Mouse (Mus musculus): ENCODE data around the gene Nt5m. TPM values are rescaled to one million over a fixed set of nuclear protein-coding genes. Genes with fewer than 3 reads are reported as not detected.

Nt5m gene
- total RNA-seq (2014; rRNA removed) (85.4 and 101 TPM in 2 replicates), polyA plus RNA-seq (2015; fragmentation: Nextera tagmentation; extraction: Ambion mirVana) (88.4 and 89.1 TPM in 2 replicates)

DNA sequence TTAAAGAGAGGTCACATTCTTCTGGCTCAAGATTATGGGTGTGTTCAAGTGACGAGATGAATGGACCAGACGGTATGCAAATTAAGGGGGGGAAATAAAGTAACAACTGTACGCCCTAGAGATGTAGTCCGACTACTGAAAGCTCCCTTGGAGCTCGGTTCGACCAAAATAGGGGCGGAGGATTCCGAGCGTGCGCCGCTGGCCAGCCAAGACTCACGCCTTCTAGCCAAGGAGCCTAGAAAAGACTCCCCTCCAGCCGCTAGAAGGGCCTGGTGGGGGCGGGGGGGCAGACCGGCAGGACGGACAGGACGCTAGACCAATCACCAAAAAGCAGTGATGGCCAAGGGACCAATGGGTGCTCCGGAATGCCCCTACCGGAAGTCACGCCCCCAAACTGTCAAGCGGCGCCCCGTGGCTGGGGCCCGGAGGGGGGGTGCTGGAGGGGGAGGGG, at the start of gene Nt5m:
Gene Nt5m (plus strand): TSS at position 440 of the 451 bp plus-strand sequence.
- H3K4me1 ChIP-seq (ENCODE audit: insufficient read depth, low read length): peaks cover 15% of the 10 kb centered on the region
- H3K27me3 ChIP-seq (ENCODE audit: insufficient read depth, low read length): no peaks in the 10 kb centered on the region
- H3K9ac ChIP-seq (replicated peaks; ENCODE audit: low read length): peak within 1 kb of the TSS; percentile 96
- TF ChIP-seq CTCF (IDR thresholded peaks at IDR 0.05; ENCODE audit: low read depth): no peak
- ATAC-seq: peak; percentile 97
- H3K9me3 ChIP-seq (ENCODE audit: low read length): no peaks in the 10 kb centered on the region
- H3K4me3 ChIP-seq (ENCODE audit: low read length): peak within 1 kb of the TSS; percentile 99
- peak within 1 kb of the TSS; percentile 59 for H3K4me2 ChIP-seq (ENCODE audit: low read depth, low read length)
- H3K27ac ChIP-seq: peak within 1 kb of the TSS; percentile 99
- peak; percentile 97 for DNase-seq (ENCODE audit: low spot score)
- under 1% methylated on average over 24 of the region's 24 CpGs for WGBS
- peaks cover under 1% of the 10 kb centered on the region for H3K36me3 ChIP-seq (ENCODE audit: insufficient read depth, low read length)

DNA sequence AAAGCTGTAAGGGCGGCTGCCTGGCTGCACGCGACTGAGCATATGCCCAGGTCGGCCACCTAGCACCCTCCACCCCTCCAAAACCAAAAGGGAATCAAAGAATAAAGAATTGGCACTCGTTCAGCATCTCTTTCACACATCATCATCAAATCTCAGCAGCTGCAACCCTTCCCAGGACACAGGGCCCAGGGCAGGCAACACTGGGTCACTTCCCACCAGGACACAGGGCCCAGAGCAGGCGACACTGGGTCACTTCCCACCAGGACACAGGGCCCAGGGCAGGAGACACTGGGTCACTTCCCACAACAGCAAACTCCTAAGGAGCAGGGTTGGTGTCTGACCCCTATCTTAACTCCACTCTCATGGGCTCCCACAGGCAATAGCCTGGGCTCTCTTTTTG, 45.9 kb upstream of the Nt5m start:
- Histone ChIP-seq H3K9ac (replicated peaks; ENCODE audit: low read length) (no peak overlapping the region), H3K27ac (no peak overlapping the region), H3K27me3 (ENCODE audit: insufficient read depth, low read length) (no peaks in the 10 kb centered on the region), H3K9me3 (ENCODE audit: low read length) (no peaks in the 10 kb centered on the region), H3K4me3 (ENCODE audit: low read length) (no peak overlapping the region), H3K36me3 (ENCODE audit: insufficient read depth, low read length) (peaks cover 58% of the 10 kb centered on the region), H3K4me2 (ENCODE audit: low read depth, low read length) (no peak overlapping the region), H3K4me1 (ENCODE audit: insufficient read depth, low read length) (no peaks in the 10 kb centered on the region)
- TF ChIP-seq CTCF (IDR thresholded peaks at IDR 0.05; ENCODE audit: low read depth): no peak
- no peak for ATAC-seq
- DNase-seq (ENCODE audit: low spot score): no peak
- WGBS: 92% methylated on average over 6 of the region's 6 CpGs

DNA sequence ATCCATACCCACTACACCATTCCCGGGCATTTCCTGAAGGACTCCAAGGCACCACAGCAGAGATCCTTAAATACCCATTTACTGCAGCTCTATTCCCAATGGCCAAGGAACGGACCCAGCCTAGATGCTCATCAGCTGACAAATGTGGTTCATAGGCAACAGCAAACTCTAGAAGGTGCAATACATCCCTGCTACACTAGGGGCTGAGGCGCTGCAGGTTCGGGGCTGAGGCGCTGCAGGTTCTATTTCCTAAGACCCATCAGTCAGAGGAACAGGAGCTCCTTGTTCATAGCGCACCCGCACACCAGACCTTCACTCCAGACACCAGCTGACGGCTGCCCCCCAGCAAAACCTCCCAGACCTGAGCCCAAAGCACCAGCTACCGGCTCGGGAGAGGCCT, 38.8 kb upstream of the Nt5m start:
- Histone ChIP-seq H3K9ac (replicated peaks; ENCODE audit: low read length) (no peak overlapping the region), H3K27ac (no peak overlapping the region), H3K36me3 (ENCODE audit: insufficient read depth, low read length) (peaks cover 83% of the 10 kb centered on the region), H3K27me3 (ENCODE audit: insufficient read depth, low read length) (no peaks in the 10 kb centered on the region), H3K4me1 (ENCODE audit: insufficient read depth, low read length) (no peaks in the 10 kb centered on the region), H3K4me2 (ENCODE audit: low read depth, low read length) (no peak overlapping the region), H3K4me3 (ENCODE audit: low read length) (no peak overlapping the region), H3K9me3 (ENCODE audit: low read length) (no peaks in the 10 kb centered on the region)
- WGBS: 95% methylated on average over 10 of the region's 10 CpGs
- TF ChIP-seq CTCF (IDR thresholded peaks at IDR 0.05; ENCODE audit: low read depth): peak; percentile 45
- ATAC-seq (no peak), DNase-seq (ENCODE audit: low spot score) (no peak)

DNA sequence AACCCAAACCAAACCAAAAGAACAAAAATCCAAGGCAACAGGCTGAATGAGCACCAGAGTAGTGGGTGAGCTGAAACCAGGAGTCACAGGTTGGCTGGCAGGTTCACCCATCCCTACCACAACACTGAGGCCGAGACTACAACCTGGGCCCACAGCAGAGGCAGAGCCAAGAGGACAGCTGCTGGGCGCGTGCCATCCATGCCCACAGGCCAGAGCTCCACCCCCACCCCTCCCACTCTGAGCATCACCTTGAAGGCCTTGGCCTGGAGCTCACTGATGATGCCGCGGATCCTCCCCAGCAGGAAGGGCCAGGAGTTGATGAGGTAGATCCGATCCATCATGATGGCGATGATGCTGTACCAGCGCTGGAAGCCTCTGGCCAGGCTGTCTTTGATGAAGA, 37.4 kb upstream of the Nt5m start:
- no peak overlapping the region for H3K4me2 ChIP-seq (ENCODE audit: low read depth, low read length)
- no peaks in the 10 kb centered on the region for H3K4me1 ChIP-seq (ENCODE audit: insufficient read depth, low read length)
- 92% methylated on average over 8 of the region's 8 CpGs for WGBS
- no peak for TF ChIP-seq CTCF (IDR thresholded peaks at IDR 0.05; ENCODE audit: low read depth)
- H3K9me3 ChIP-seq (ENCODE audit: low read length): no peaks in the 10 kb centered on the region
- H3K9ac ChIP-seq (replicated peaks; ENCODE audit: low read length): no peak overlapping the region
- H3K36me3 ChIP-seq (ENCODE audit: insufficient read depth, low read length): peaks cover 90% of the 10 kb centered on the region
- ATAC-seq: no peak
- H3K27me3 ChIP-seq (ENCODE audit: insufficient read depth, low read length): no peaks in the 10 kb centered on the region
- H3K27ac ChIP-seq: no peak overlapping the region
- no peak overlapping the region for H3K4me3 ChIP-seq (ENCODE audit: low read length)
- DNase-seq (ENCODE audit: low spot score): no peak

DNA sequence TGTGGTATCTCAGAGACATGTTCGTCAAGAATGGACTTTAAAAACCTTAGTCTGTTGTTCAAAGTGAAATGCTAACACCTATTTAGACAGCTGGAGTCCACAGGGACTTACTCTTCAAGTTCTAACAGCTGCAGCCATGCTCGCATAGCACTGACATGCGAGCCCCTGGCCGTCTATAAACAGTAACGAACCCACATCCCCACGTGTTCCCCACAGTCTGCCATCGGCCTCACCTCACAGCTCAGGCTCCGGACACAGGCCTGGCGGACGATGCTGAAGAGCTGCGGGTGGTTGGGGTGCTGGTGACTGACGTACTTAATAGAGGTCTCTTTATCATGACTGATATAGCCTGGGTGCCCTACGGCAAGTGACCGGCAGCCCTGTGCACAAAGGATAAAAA, 35.7 kb upstream of the Nt5m start:
- no peaks in the 10 kb centered on the region for H3K9me3 ChIP-seq (ENCODE audit: low read length)
- 86% methylated on average over 14 of the region's 14 CpGs for WGBS
- H3K4me3 ChIP-seq (ENCODE audit: low read length): no peak overlapping the region
- ATAC-seq: no peak
- no peak overlapping the region for H3K9ac ChIP-seq (replicated peaks; ENCODE audit: low read length)
- peaks cover 82% of the 10 kb centered on the region for H3K36me3 ChIP-seq (ENCODE audit: insufficient read depth, low read length)
- H3K27ac ChIP-seq: no peak overlapping the region
- H3K27me3 ChIP-seq (ENCODE audit: insufficient read depth, low read length): no peaks in the 10 kb centered on the region
- H3K4me2 ChIP-seq (ENCODE audit: low read depth, low read length): no peak overlapping the region
- no peak for TF ChIP-seq CTCF (IDR thresholded peaks at IDR 0.05; ENCODE audit: low read depth)
- no peak for DNase-seq (ENCODE audit: low spot score)
- peaks cover 2% of the 10 kb centered on the region for H3K4me1 ChIP-seq (ENCODE audit: insufficient read depth, low read length)

DNA sequence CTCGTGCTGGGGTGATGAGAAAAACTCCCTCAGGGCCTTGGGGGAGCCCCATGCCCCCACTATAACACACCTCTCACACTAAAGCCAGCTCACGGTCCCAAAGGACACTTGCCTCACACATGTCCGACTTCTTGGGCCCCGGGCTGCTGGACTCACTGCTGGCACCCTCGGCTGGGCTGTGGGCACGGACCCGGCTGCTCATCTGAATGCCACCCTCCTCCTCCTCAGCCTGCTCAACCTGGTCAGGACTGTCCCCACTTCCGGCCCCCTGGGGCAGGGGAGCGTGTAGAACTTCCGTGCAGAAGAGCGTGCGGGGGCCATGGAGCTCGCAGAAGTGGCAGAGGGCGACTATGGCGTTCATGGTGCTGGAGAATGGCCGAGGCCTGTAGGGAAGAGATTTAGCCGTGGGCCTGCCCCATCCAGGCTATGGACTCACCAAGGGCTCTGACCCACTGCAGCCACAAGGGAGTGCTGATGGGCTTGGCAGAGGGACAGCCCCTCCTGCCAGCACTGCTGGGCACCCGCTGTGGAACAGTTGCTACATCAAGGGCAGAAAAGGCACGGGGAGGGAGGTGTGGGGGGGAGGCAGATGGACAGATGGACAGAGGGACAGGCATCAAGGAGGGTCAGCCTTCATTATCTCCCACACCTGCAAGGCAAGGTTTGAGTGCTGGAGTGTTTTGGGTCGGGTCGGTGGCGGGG, 34.7 kb upstream of the Nt5m start:
- Histone ChIP-seq H3K4me3 (ENCODE audit: low read length) (no peak overlapping the region), H3K9me3 (ENCODE audit: low read length) (no peaks in the 10 kb centered on the region), H3K4me1 (ENCODE audit: insufficient read depth, low read length) (peaks cover 8% of the 10 kb centered on the region), H3K27ac (no peak overlapping the region), H3K36me3 (ENCODE audit: insufficient read depth, low read length) (peaks cover 72% of the 10 kb centered on the region), H3K4me2 (ENCODE audit: low read depth, low read length) (no peak overlapping the region), H3K27me3 (ENCODE audit: insufficient read depth, low read length) (no peaks in the 10 kb centered on the region), H3K9ac (replicated peaks; ENCODE audit: low read length) (no peak overlapping the region)
- 88% methylated on average over 22 of the region's 22 CpGs for WGBS
- TF ChIP-seq CTCF (IDR thresholded peaks at IDR 0.05; ENCODE audit: low read depth): peak; percentile 16; the same call in 1 of the 2 replicates
- no peak for DNase-seq (ENCODE audit: low spot score)
- ATAC-seq: no peak

DNA sequence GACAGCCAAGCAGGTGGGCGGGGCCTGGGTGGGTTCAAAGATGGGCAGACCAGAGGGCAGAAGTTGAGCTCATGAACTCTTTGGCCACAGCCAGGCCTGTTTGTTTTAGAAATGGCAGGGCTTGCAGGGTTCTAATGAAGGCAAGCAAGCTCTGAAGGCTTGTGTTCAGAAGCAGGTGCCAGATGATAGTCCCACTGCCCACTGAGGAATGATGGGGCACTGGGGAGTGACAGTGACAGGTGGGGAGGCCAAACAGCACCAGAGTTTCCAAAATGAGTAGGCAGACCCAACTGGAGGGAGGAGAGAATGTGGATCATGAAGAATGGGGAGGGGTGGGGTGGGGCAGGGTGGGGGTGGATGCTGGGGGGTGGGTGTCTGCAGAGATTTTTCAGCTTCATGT, 34.0 kb upstream of the Nt5m start:
- H3K36me3 ChIP-seq (ENCODE audit: insufficient read depth, low read length): peaks cover 66% of the 10 kb centered on the region

More for the DNA sequence above, 34.0 kb upstream of the Nt5m start:
- H3K9ac ChIP-seq (replicated peaks; ENCODE audit: low read length): no peak overlapping the region
- 94% methylated on average over 1 of the region's 1 CpGs for WGBS
- no peak for ATAC-seq
- H3K9me3 ChIP-seq (ENCODE audit: low read length): no peaks in the 10 kb centered on the region
- H3K4me2 ChIP-seq (ENCODE audit: low read depth, low read length): no peak overlapping the region
- no peak for DNase-seq (ENCODE audit: low spot score)
- H3K4me3 ChIP-seq (ENCODE audit: low read length): no peak overlapping the region
- TF ChIP-seq CTCF (IDR thresholded peaks at IDR 0.05; ENCODE audit: low read depth): no peak
- peaks cover 8% of the 10 kb centered on the region for H3K4me1 ChIP-seq (ENCODE audit: insufficient read depth, low read length)
- H3K27ac ChIP-seq: no peak overlapping the region
- H3K27me3 ChIP-seq (ENCODE audit: insufficient read depth, low read length): no peaks in the 10 kb centered on the region
